Mouse (Mus musculus) neural tube, embryonic 11.5 days (tissue): ENCODE measurements around the gene Lrrc43. TPM values are rescaled to one million over a fixed set of nuclear protein-coding genes. Genes with fewer than 3 reads are reported as not detected.

Source experiments
- ATAC-seq: fragments of 200-750 bp; cut with Nextera tagmentation; 2 replicates; pipeline ENCODE4 v1.8.0; 2017; ENCODE audit warnings: moderate number of reproducible peaks, mild to moderate bottlenecking, moderate TSS enrichment, moderate library complexity; ENCODE audit not compliant: insufficient read depth, low FRiP score, low TSS enrichment
- DNase-seq: peaks from one replicate; pipeline ENCODE4 v3.0.0-alpha.2; 2015; ENCODE audit warnings: low spot score
- H3K27ac ChIP-seq: fragments of 300-500 bp; sonication (generic); 2 replicates; pipeline ENCODE4 v1.5.1; 2014; ENCODE audit warnings: low read depth, mild to moderate bottlenecking, low read length
- H3K27me3 ChIP-seq: fragments of 300-500 bp; sonication (generic); 2 replicates; pipeline ENCODE4 v1.6.1; 2014; ENCODE audit warnings: mild to moderate bottlenecking, low read length, mixed read lengths; ENCODE audit not compliant: control insufficient read depth, insufficient read depth
- H3K36me3 ChIP-seq: fragments of 300-500 bp; sonication (generic); 2 replicates; pipeline ENCODE4 v1.6.1; 2014; ENCODE audit warnings: mild to moderate bottlenecking, low read length, moderate library complexity, mixed read lengths; ENCODE audit not compliant: control insufficient read depth, insufficient read depth
- H3K4me1 ChIP-seq: fragments of 300-500 bp; sonication (generic); 2 replicates; pipeline ENCODE4 v1.6.1; 2014; ENCODE audit warnings: low read length, mixed read lengths; ENCODE audit not compliant: control insufficient read depth, insufficient read depth
- H3K4me2 ChIP-seq: fragments of 300-500 bp; sonication (generic); 2 replicates; pipeline ENCODE4 v1.6.1; 2014; ENCODE audit warnings: low read depth, mild to moderate bottlenecking, moderate library complexity
- H3K4me3 ChIP-seq: fragments of 300-500 bp; sonication (generic); 2 replicates; pipeline ENCODE4 v1.5.1; 2014; ENCODE audit warnings: low read depth, low read length
- H3K9ac ChIP-seq: fragments of 300-500 bp; sonication (generic); 2 replicates; pipeline ENCODE4 v1.6.1; 2014; ENCODE audit warnings: mild to moderate bottlenecking, low read length
- H3K9me3 ChIP-seq: fragments of 300-500 bp; sonication (generic); 2 replicates; pipeline ENCODE4 v1.6.1; 2016; ENCODE audit warnings: low read length; ENCODE audit not compliant: control insufficient read depth
- WGBS: fragments of 180-500 bp; shearing (Covaris S2); extraction: QIAGEN DNeasy Blood & Tissue Kit; methylation state at CpG from one replicate; pipeline ENCODE4 v1.1.7; 2014; 5-methylcytosine and 5-hydroxymethylcytosine counted together
- polyA plus RNA-seq: library from polyadenylated mRNA; unstranded; fragments of >200 nt; fragmentation: Nextera tagmentation; extraction: Ambion mirVana; gene quantifications from 2 replicates; pipeline ENCODE4 v1.2.1, GENCODE M21; 2014

Gene Lrrc43
- polyA plus RNA-seq, 1 experiment from 2014 or later = not detected

DNA sequence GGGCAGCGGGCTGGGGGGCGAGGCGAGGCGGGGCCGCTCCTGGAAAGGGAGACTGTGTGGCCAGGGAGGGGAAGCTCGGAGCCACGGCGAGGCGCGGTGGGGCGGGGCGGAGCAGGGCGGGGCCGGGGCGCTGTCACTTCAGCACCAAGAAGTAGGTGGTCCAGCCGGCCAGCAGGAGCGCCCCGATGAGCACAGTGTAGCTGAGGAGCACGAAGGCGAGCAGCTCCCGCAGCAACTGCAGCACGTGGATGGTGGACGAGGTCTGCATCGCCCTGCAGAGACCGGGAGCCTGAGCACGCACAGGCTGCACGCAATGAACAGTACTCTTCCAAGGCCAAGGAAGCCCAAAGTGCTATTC lies 35.3 kb downstream of the Lrrc43 start:
- Histone ChIP-seq H3K9ac (peak overlapping the region; percentile 48), H3K4me2 (peak overlapping the region; percentile 72), H3K4me1 (peaks cover 5% of the 10 kb centered on the region; the same call in 1 of the 2 replicates), H3K36me3 (no peaks in the 10 kb centered on the region; the same call in 1 of the 2 replicates), H3K27ac (peak overlapping the region; percentile 29; the same call in 1 of the 2 replicates), H3K4me3 (peak overlapping the region; percentile 95), H3K9me3 (no peaks in the 10 kb centered on the region), H3K27me3 (no peaks in the 10 kb centered on the region)
- DNase-seq = no peak
- peak; percentile 92 for ATAC-seq
- under 1% methylated on average over 27 of the region's 27 CpGs for WGBS

DNA sequence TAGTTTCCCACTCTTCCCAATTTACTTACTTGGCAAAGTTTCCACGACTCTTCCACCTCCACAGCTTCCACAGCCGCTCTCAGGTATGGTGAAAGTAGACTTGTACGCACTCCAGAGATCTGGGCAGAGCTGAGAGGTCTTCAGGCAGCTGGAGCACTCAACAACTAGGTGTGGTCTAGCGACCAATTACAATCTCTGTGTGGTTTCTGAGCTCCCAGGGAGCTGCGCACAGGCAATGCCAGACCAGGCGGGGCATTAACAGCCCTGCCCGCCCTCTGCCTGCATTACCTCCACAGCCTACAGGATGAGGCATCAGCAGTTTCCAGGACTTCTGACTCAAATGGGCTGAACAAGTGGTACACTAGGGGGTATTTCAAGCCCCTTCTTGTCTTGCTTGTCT lies 36.2 kb downstream of the Lrrc43 start, which contains the start of gene Gm49027:
TSS of gene Gm49027 (minus strand) at position 208 of the 400 bp plus-strand sequence.
- DNase-seq = no peak
- WGBS = 86% methylated on average over 7 of the region's 7 CpGs

DNA sequence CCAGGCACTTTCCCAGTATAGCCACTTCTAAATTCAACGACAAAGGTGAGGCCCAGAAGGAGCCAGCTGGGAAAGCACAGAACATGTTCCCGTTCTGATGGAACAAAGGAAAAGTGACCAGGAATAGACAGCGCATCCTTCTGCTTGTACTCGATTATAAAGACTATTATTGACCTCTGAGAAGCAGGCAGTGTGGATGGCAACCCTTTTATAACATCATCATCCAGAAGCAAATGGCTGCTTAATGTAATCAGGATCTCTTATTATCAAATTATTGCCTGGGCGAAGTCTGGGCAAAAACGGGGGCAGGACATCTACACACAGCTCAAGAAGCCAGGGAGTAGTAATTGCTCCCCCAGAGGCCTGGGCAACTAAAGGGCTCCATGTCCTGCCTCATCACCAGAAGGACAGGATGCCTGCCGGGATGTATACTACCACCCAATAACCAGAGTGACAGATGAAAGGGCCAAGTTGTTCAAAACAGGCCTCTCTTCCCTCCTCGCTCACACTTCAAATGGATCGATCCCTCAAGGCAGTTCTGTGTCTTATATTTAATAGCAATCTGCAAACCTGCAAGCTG lies 36.9 kb downstream of the Lrrc43 start:
- Histone ChIP-seq H3K36me3 (peaks cover 2% of the 10 kb centered on the region), H3K9ac (no peak overlapping the region), H3K9me3 (no peaks in the 10 kb centered on the region), H3K4me1 (peaks cover 5% of the 10 kb centered on the region; the same call in 1 of the 2 replicates), H3K27ac (no peak overlapping the region), H3K4me3 (no peak overlapping the region), H3K4me2 (no peak overlapping the region), H3K27me3 (no peaks in the 10 kb centered on the region)
- ATAC-seq (no peak), DNase-seq (no peak)
- 90% methylated on average over 9 of the region's 9 CpGs for WGBS

More for the DNA sequence above, 36.2 kb downstream of the Lrrc43 start, which contains the start of gene Gm49027:
- H3K9ac ChIP-seq = peak within 1 kb of the TSS; percentile 48
- H3K9me3 ChIP-seq = no peaks in the 10 kb centered on the region
- H3K4me3 ChIP-seq = peak within 1 kb of the TSS; percentile 95
- H3K27ac ChIP-seq = peak within 1 kb of the TSS; percentile 29; the same call in 1 of the 2 replicates
- H3K4me1 ChIP-seq = peaks cover 5% of the 10 kb centered on the region; the same call in 1 of the 2 replicates
- H3K27me3 ChIP-seq = no peaks in the 10 kb centered on the region
- no peak for ATAC-seq
- H3K4me2 ChIP-seq = peak within 1 kb of the TSS; percentile 72
- peaks cover 2% of the 10 kb centered on the region for H3K36me3 ChIP-seq

DNA sequence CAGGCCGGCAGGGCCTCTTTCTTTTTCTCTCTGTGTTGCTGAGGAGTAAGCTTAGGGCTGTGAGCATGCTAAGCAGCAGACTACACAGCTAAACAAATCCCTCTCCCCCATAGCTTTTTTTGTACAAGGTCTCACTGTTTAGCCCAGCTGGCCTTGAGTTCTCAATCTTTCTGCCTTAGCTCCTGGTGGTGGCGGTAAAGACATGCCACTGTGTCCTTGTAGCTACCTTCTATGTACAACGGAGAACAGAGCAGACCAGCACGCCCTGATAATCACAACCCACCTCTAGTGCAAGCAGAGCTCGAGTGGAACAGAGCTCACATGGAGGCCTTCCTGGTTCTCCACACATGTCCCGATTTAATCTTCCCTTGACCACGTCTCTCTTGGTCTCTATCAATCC lies 39.5 kb downstream of the Lrrc43 start:
- H3K36me3 ChIP-seq = peaks cover 5% of the 10 kb centered on the region
- ATAC-seq (no peak), DNase-seq (no peak)
- WGBS = 77% methylated on average over 7 of the region's 7 CpGs
- peaks cover 2% of the 10 kb centered on the region; the same call in 1 of the 2 replicates for H3K4me1 ChIP-seq
- no peaks in the 10 kb centered on the region for H3K27me3 ChIP-seq
- no peak overlapping the region for H3K27ac ChIP-seq
- no peak overlapping the region for H3K4me2 ChIP-seq
- H3K9me3 ChIP-seq = no peaks in the 10 kb centered on the region
- no peak overlapping the region for H3K4me3 ChIP-seq
- no peak overlapping the region for H3K9ac ChIP-seq

DNA sequence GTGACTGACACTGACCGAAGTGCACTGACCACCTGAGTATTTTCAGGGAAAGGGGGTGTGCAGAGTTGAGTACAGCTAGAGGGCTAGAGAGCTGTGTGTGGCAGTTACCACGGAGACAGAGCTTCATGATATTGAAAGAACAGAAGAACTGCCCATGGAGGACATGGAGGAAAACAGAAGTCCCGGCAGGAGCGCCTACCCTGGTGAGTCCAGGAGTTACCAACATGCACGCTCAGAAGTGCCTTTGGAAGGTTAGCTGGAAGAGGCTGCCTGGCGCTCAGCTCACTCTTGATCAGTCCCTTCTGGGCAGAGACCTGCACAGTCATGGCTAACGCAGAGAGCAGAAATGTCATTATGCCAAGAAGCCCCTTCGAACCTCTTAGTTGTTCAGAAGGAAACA lies 41.0 kb downstream of the Lrrc43 start:
- whole genome bisulfite sequencing = 87% methylated on average over 8 of the region's 8 CpGs
- ATAC-seq (no peak), DNase-seq (no peak)
- no peaks in the 10 kb centered on the region for H3K9me3 ChIP-seq
- H3K4me3 ChIP-seq = no peak overlapping the region
- H3K9ac ChIP-seq = no peak overlapping the region
- no peaks in the 10 kb centered on the region for H3K4me1 ChIP-seq
- H3K4me2 ChIP-seq = no peak overlapping the region
- H3K36me3 ChIP-seq = peaks cover 5% of the 10 kb centered on the region
- no peaks in the 10 kb centered on the region for H3K27me3 ChIP-seq
- H3K27ac ChIP-seq = no peak overlapping the region

DNA sequence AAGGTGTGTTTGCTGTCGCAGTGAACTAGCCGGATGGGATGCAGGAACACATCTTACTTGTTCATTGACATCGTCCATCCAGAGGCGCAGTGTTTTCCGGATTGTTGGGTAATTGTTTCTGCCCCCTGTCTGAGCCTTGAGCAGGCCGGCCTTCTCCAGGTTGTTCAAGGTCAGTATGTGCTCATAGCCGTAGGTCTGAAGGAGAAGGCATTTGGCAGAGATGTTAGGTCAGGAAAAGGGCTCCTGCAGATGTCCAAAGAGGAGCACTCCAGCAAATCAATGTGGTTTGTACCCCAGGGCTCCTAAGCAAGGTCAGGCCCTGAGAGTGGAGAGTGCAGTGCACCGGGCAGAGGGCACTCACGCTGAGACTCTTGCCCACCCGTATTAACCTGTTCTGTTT lies 44.7 kb downstream of the Lrrc43 start:
- peaks cover 5% of the 10 kb centered on the region for H3K36me3 ChIP-seq
- H3K9ac ChIP-seq = no peak overlapping the region
- H3K27ac ChIP-seq = no peak overlapping the region
- WGBS = 94% methylated on average over 10 of the region's 10 CpGs
- no peaks in the 10 kb centered on the region for H3K27me3 ChIP-seq
- H3K4me1 ChIP-seq = no peaks in the 10 kb centered on the region
- H3K4me3 ChIP-seq = no peak overlapping the region
- no peak overlapping the region for H3K4me2 ChIP-seq
- ATAC-seq = no peak
- H3K9me3 ChIP-seq = no peaks in the 10 kb centered on the region
- no peak for DNase-seq

DNA sequence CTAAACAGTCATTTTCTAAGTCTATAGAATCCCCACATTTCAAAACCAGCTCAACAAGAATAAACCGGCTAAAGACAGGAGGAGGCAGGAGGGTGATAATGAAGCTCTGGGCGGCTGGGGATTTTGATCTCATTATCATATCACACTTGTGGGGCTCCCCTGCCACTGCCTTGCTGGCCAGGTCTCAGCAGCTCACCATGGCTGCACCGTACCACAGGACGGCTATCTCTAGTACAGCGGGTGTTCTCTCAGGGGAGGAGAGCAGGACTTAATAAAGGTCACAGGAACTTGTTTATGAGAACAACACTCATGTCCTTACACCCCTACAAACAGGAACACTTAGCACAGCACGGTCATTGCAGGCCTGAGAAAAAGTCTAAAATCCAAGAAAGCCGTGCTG lies 66.6 kb downstream of the Lrrc43 start:
- 93% methylated on average over 7 of the region's 7 CpGs for WGBS
- ATAC-seq = no peak
- no peaks in the 10 kb centered on the region; the same call in 1 of the 2 replicates for H3K36me3 ChIP-seq

DNA sequence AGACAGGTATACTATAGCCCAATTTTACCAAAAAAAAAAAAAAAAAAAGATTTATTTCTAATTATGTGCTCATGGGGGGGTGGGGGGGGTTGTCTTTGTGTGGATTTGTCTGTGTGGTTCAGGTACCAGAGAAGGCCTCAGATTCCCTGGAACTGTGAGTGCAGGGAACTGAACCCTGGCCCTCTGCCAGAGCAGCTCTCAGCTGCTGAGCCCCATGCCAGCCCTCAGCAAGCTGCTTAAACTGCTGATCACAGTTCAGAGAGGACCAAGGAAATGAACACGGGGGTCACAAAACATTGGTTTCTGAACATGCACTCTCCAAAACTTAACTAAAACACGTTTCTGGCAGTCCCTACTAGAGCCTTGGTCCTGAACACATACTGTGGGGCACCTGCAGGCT lies 67.3 kb downstream of the Lrrc43 start:
- Histone ChIP-seq H3K4me2 (no peak overlapping the region), H3K9me3 (no peaks in the 10 kb centered on the region), H3K4me1 (no peaks in the 10 kb centered on the region), H3K27ac (no peak overlapping the region), H3K36me3 (no peaks in the 10 kb centered on the region; the same call in 1 of the 2 replicates), H3K4me3 (no peak overlapping the region), H3K9ac (no peak overlapping the region), H3K27me3 (no peaks in the 10 kb centered on the region)
- DNase-seq (no peak), ATAC-seq (no peak)
- 84% methylated on average over 2 of the region's 2 CpGs for WGBS

More for the DNA sequence above, 66.6 kb downstream of the Lrrc43 start:
- H3K4me3 ChIP-seq = no peak overlapping the region
- no peaks in the 10 kb centered on the region for H3K9me3 ChIP-seq
- H3K27ac ChIP-seq = no peak overlapping the region
- no peaks in the 10 kb centered on the region for H3K27me3 ChIP-seq
- H3K4me2 ChIP-seq = no peak overlapping the region
- no peak for DNase-seq
- no peak overlapping the region for H3K9ac ChIP-seq
- no peaks in the 10 kb centered on the region for H3K4me1 ChIP-seq
